Mouse (Mus musculus) kidney, postnatal 36 days (tissue): ENCODE data around the gene Rras.
A peak's percentile ranks its signal among the peaks of the same experiment; 100 is the strongest.

Source experiments
- DNase-seq, 2 experiments: peaks; one replicate each; pipeline ENCODE4 v3.0.0; 2021 to 2022; ENCODE audit warnings: mixed read lengths in 2 of 2

The Rras gene

DNA sequence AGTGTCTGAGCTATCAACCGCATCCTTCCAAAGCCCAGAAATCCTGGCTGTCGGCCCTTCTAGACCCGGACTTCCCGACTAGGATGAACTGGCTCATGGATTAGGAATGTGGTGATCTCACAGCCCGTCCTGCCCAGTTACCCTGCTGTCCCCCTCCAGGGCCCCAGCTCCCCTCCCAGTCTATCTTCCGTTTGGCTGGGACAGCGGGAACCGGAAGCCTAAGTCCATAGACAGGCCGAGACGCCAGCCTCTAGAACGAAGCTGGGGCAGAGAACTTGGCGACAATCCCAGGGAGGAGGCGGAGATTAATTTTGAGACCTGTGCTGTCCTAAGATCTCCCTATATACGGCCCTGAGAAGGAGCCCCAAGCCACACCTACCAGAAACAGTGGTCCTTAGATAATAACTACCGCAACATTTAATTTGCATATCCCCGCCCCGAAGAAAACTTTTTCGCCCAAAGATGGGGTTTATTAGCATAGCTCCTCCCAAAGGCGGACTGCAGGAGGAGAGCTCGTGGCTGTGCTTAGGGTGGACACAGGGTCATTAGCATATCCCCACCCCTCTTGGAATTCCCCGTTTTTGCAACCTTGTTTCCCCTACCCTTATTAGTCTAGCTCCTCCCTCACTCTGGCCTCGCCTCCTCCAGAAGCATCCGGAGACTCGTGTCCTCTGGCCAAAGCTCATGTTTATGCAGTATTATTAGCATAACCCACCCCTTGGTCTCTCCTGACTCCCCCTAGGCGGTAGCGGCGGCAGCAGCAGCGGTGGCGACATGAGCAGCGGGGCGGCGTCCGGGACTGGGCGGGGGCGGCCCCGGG is at the start of gene Rras:
Rras (plus strand) TSS at position 720 of the 820 bp plus-strand sequence.
- peak; percentile 90 to 99 for DNase-seq

DNA sequence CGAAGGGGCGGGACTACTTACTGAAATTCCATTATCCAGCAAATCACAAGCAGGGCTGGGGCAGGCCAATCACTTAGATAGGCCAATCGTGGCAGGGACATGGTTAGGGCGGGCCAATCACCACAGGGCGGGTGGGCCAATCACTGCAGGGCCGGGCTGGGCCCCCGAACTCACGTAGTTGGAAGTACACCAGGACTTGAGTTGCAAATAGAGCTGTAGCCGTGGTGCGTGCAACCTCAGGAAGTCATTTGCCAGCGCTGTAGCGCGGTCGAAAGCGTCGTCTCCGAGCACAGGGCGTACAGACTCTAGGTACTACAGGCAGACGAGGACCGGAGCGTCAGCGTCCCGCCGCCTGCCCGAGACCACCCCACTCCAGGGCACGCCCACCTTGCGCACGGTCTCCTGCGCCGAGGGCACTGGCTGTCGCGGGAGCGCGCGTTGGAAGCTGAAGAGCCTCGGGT is 47.5 kb upstream of the Rras start:
- DNase-seq, result peak; percentile 88 to 93

DNA sequence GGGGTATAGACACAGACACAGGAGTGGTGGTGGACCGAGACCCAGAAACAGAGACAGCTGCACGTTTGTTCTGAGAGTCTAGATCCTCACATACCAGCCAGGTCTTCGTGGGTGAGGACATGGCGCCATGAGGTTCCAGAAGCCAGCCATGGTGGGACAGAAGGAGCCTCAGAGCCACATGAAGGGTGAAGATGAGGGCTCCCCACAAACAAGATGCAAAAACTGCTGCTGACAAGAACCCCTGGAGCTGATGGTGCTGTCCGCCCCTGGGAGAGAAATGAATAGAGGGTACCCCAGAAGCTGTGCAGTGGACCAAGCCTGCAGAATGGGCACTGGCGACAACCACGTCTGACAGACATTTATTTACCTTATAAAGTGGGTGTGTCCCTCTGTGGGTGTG is 46.6 kb upstream of the Rras start:
- DNase-seq, result no peak

DNA sequence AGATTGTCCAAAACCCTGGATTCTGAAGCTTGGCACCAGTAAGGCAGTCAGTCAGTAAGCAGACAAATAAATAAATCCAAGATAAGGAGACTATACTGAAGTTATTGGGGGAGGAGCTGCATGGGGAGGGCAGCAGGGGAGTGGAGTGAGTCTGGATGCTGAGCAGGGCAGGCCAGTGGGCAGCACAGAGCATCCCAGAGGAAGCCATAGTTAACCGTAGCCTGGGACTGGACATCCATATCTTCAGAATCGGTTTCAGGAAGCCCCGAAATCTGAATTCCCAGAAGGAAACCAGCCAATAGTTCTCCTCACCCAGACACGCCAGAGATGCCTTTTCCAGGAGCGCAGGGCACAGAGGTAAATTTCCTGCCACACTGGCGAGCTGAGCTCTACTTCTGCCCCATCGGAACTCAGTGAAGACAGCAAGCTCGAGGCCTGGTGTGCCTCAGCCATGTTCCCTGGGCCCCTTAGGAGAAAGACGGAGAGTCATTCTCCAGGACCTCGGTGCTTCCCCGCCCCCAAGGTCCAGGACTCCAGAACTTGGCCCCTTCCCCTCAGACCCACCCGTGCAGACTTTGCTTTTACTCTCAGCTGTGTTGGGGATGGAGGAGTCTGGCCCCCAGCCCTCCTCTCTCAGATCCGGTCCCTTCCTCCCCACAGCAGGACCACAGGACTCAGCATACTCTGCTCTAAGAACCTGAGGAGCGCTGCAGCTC is 44.2 kb upstream of the Rras start:
- DNase-seq, result no peak

DNA sequence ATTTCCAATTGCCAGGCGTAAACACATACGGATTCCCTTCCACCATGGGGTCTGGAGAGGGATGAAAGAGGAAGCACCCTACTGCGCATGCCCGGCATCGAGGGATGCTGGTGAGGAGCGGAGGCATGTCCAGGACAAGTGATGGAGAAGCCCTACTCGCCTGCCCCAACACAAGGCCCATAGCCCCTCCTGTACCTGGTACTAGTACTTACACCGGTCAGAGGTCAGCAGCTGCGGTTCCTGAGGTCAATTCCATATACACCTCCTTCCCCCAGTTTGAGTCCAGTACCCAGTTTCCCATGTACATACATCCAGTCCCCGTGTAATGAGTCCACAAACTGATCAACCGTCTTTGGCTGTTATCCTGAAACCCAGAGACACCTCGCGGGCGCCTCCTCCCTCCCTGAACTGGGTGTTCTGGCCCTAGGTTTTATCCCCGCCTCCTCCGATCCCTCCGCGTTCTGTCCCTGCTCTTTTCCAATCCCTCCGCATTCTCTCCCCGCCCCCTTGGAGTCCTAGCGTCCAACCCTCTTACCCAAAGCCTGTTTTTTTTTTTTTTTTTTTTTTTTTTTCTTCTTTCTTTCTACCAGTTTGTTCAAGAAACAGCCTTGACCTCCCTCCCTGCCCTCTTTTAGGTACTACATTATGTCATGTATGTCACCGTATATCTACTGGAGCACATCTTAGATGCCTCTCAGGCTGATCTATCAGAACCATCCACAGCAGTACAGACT is 43.2 kb upstream of the Rras start, which contains the start of gene Cpt1c:
Cpt1c (minus strand) TSS at position 469 of the 734 bp plus-strand sequence.
- DNase-seq, result peak; percentile 75 to 80

DNA sequence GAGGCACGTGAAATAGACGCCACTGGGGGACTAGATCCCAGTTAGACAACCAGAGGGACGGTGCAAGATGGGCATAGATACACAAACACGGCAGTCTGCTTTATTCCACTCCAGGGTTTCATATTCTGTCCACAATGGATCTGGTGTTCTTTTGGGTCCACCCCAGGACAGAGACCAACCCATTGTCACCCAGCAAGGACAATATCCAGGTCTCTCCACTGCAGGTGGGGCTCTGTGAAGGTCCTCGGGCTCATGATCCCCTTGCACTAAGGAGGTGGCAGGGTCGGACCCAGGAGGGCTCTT is 42.7 kb upstream of the Rras start:
- no peak for DNase-seq

DNA sequence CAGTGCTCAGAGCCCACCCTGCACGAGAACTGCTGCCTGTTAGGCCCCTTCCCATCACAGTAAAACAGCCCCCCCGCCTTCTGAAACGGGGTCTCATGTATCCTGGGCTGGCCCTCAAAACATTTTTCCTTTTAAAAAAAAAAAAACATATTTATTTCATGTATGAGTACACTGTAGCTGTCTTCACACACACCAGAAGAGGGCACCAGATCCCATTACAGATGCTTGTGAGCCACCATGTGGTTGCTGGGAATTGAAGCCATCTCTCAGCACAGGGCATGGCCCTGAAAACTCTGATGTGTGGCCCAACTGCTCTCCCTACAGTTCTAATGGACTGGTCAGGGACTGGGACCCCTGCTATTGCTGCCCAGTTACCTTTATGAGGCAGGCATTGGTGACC is 39.5 kb upstream of the Rras start:
- no peak for DNase-seq

DNA sequence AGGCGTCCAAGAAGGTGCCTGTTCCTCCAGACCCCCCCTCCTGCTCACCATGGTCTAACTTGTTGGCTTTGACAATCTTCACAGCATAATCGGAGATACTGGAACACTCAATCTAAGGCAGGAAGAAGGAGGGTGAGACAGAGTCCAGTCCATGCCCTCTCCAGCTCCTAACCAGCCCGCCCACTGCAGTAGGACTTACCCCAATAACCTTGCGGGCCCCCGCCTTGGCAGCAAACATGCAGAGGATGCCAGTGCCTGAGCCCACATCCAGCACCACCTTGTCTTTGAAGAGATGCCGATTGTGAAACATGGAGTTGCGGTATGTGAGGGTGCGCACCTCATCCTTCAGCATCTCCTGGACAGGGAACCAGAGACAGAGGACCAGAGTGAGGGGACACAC is 36.2 kb upstream of the Rras start:
- DNase-seq, result no peak

DNA sequence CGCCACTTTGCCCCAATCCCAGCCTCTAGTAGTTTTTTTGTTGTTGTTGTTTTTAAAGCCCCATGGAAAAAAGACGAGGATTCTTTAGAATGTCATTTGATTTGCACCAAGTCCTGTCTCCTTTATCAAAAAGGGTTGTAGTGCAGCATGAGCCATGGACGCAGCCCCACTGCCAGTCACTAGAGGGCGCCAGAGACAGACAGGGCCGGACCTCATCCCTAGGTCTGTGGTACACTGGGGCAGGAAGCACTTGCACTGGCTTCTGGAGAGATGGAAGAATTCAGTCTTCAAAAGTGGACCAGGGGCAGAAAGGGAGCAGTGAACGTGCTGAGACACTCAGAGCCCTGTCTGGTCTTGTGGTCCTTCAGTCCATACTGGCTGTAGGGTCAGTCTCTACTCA is 34.7 kb upstream of the Rras start:
- peak; percentile 90 to 95 for DNase-seq

DNA sequence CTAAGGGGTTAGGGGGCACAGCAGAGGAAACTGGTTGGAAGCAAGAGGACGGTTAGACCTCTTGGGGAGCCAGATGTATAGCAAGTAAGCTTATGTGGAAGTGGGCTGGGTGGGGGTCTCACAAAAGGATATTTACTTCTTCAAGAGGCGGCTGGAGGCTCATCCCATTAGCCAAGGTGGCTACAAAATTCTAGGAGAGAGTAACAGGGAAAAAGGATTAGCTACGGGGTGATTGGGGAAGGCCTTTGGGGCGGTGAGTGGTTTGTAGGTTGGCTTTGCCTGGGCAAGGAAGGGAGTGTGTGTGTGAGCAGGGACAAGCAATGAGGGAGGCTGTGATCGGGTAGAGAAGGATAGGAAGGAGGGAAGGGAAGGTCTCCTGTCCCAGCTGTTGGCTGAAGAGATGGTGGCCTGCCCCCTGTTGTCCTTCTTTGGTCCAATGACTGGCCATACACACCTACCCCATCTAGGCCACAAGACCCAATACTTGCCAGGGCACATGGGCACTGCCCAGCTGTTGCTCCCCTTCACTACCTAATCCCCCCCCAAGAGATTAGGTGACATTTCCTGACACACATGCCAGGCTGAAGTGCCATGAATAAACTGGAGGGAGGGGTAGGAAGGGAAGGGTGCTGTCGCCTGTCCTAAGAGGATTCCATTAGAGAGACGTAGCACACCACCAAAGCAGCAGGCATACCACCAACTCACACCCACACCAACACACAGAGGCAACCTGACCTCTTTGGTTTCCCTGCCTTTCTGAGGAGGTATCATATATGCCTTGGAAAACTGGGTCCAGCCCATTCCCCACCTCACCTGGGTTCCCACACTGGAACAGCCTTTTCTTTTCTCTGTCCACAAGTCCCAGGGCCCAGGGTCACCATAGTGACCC is 33.6 kb upstream of the Rras start:
- DNase-seq, result no peak

DNA sequence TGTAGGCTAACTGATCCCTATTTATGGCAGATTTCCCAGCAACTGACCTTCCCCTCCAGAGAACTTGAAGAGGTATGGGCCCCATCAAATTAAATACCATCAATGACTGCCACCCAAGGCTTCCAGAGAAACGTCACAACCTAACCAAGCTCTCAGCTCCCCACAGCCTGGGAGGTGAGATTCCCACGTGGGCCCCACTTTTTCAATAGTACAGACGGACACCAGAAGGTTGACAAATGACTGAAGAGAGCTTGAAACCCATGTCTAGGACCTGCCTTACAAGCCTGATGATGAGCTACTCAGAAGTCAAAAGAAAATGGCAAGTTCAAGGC is 33.0 kb upstream of the Rras start:
- no peak for DNase-seq

DNA sequence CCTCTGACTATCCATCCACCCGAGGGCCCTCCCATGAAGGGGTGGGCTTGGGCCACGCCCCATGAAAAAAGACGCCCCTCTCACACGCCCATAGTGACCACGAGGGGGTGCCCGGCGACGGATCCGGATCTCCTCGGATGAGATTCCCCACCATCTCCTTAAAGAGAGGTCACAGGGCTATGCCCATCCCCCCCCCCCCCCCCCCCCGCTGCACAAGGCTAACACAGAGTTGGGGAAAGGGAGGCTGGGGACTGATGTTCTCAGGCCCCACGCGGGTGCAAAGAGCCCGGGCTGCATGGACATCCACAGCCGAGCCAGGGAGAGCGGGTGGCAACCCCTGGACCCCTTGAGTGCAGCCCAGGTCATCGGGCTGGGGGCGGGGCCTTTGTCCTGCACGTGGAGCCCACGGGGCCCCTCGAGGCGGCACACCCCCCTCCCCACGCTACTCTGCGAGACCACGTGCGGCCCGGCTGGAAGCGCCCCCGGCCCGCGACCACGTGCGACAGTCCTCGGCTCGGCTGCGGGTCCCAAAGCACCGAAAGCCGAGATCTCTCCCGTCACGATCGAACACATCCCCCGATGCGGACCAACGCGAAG is 32.1 kb upstream of the Rras start:
- DNase-seq, result peak; percentile 65 to 76

DNA sequence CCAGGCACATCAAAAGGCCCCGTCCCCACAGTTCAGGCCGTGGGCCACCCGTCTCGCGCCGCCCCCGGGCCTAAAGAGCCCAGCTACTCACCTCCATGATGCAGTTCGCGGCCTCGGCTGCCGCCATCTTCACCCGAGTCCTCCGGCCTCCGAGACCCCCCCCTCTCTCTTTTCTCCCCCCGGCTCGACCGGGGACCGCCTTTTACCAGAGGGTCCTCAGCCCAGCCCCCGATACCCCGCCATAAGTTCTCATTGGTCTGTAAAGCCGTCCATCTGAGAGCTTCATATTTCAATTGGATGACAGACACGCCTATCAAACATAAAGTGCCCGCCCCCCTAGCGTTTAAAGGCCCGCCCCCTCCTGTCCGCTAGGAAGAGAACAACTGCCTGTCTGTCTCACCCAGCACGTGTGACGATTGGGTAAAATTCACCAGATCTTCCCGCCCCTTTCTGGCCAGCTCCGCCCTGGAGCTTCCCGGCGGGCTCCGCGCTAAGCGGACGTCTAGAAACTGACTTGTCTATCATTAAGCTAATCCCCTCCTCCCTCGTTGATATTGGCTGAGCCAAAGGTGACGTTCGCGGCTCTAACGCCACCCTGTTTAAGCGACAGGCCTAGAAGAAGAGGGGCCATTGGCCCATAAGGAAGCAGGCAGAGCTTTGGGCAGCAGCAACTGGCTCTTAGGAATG is 31.4 kb upstream of the Rras start, which contains the start of gene Prmt1:
Prmt1 (minus strand) TSS at position 377 of the 687 bp plus-strand sequence.
- peak; percentile 96 to 99 for DNase-seq

DNA sequence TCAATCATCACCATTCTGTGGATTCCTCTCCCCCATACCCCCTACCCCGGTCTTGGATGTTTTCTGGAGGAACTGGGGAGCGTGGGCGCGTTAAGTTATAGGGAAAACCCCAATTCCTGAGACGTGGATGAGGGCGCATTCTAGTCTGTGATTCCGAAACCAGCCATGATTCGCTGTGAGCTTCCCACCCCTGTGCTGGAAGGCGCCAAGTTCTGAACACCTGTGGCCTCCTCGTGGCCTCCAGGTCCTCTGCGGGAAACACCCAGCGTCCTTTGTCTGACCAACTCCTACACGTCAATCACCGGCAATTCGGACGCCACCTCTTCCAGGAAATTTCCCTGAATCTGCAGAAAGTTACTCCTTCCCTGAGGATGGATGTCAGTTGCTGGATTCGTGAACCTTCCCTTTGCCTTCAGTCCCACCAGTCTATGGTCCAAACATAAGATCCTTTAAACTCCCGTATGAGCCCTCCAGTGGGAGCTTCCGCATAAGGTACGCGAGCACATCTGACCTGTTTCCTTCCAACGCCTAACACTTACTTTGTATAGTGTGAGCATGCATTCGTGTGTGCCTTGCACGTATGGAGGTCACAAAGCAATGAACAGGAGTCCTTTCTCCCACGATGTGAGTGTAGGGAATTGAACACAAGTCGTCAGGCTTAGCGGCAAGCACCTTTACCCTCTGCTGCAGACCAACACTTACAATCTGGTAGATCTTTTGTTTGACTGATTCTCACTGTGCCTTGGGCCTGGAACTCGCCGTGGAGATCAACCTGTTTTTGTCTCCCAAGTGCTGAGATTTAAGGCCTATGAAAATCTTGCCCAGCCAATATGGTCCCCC is 30.7 kb upstream of the Rras start:
- DNase-seq, result no peak

DNA sequence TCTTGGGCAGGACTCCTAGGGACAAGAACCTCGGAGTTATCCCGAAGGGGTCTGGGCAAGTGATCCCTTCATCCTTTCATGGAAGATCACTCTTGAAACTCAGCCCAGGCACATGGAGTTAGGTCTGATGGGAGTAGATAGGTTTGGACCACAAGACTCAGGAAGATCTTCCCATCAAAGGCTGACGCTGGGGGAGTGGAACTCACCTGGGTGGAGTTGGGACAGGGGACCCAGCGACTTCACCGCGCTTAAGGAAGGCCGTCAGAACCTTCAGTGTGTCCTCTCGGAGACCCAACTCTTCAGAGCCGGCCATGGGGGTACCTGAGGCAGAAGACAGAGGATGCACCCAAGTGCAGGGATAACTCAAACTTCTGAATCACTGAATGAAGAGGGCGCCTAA is 21.1 kb upstream of the Rras start:
- no peak for DNase-seq

DNA sequence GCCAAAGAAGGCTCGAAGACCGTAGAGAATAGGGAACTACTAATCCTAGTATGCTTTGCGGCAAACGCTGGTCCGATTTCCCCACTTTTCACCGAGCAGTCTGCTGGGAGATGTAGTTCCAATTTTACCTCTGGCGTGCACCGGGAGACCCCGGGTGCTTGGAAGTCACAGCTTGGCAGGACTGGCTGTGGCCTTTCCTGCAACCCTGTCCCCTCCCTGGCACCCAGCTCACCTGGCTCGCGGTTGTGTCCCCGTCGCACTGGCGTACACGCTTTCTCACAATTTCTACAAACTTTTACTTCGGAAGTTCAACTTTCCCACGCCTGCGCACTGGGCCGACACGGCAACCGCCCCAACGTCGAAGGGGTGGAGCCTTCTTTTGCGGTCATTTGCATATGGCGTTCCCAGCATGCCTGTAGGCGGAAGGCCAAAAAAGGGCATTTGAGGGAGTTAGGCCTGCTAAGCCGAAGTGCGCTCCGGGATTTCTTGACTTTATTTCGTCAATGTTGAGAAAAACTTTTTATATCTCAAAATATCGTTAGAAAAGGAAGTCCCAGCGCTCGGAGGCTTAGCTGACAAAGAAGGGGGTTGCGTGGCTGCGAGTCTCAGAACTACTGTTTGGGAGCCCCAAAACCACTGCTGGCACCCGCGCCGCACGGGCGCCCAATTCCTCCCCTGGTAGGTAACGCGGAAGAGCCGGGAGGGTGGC is 20.4 kb upstream of the Rras start, which contains the start of gene Irf3:
Irf3 (plus strand) TSS at position 418 of the 709 bp plus-strand sequence.
- DNase-seq, result peak; percentile 98

DNA sequence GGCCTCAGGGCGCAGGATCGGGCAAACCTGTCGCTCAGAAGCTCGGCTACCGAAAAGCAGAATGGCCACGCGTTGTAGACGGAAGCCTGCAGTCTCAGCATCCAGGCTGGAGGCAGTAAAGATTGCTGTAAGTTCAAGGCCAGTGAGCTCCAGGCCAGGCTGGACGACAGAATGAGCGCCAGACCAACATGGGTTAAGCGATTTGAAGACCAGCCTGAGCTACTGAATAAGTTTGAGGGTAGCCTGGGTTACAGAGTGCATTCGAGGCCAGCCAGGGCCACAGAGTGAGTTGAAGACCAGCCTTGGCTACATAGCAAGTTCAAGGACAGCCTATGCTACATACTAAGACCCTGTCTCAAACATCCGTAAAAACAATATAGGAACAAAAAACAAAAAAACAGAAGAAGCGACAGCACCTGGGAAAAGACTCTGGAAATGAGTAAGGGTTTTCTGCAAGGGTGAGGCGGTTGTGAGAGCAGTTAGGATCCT is 19.8 kb upstream of the Rras start:
- no peak for DNase-seq

DNA sequence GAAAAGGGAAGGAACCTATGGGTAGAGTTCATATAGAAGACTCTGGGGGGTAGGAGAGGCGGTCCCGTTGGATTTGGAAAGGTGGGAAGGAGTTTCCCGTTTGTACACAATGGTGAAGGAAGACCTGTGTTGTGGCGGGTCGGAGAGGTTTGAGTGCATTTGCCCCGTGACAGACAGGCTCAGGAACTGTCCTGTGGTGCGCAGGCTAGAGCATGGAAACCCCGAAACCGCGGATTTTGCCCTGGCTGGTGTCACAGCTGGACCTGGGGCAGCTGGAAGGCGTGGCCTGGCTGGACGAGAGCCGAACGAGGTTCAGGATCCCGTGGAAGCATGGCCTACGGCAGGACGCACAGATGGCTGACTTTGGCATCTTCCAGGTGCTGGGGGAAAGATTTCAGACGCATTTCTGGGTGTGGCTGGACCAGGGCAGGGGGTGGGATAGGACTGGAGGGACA is 19.2 kb upstream of the Rras start, which contains the start of gene Bcl2l12:
Bcl2l12 (minus strand) TSS at position 212 of the 455 bp plus-strand sequence.
- DNase-seq, result peak; percentile 85 to 89

DNA sequence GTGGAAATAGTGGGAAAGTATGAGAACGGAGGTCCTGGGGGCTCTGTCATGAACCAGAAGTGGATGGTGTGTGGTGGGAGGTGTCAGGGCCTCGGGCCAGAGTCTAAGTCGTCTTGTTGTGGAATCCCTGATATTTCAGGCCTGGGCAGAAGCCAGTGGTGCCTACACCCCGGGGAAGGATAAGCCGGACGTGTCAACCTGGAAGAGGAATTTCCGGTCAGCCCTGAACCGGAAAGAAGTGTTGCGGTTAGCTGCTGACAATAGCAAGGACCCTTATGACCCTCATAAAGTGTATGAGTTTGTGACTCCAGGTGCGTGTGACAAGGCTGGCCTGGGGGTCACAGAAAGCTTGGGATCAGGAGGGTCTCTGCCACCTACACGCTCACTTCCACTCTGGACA is 18.0 kb upstream of the Rras start:
- DNase-seq, result peak; percentile 53 to 56
